Mouse (Mus musculus) G1E (cell line): ENCODE results near the gene Dstn.

Experiments used
- CTCF ChIP-seq: IDR thresholded peaks from 2 replicates; pipeline ENCODE4 v1.5.1; 2012; ENCODE audit warnings: low read depth, low read length, inconsistent platforms, mixed read lengths
- POLR2AphosphoS5 ChIP-seq: IDR thresholded peaks from 2 replicates; pipeline ENCODE4 v1.6.1; 2012; ENCODE audit warnings: low read depth, low read length, inconsistent platforms; ENCODE audit not compliant: insufficient replicate concordance

GRCm38 (mm10) chr2:143876929-143877632, 38.0 kb upstream of the Dstn start:
- TF ChIP-seq CTCF (no peak), POLR2AphosphoS5 (no peak)
